Mouse (Mus musculus) layer of hippocampus, postnatal 36 days (tissue): ENCODE results near the gene Ssr1. TPM values are rescaled to one million over a fixed set of nuclear protein-coding genes. Genes with fewer than 3 reads are reported as not detected.

Experiments used
- DNase-seq, 2 experiments: peaks; one replicate each; pipeline ENCODE4 v3.0.0; 2022
- total RNA-seq, 2 experiments: library from RNA; stranded (reverse); gene quantifications; 2 replicates each; pipeline ENCODE4 v1.2.3; 2021

Gene Ssr1
- total RNA-seq = 10 to 100 TPM; 91.1 to 92.7 TPM

DNA sequence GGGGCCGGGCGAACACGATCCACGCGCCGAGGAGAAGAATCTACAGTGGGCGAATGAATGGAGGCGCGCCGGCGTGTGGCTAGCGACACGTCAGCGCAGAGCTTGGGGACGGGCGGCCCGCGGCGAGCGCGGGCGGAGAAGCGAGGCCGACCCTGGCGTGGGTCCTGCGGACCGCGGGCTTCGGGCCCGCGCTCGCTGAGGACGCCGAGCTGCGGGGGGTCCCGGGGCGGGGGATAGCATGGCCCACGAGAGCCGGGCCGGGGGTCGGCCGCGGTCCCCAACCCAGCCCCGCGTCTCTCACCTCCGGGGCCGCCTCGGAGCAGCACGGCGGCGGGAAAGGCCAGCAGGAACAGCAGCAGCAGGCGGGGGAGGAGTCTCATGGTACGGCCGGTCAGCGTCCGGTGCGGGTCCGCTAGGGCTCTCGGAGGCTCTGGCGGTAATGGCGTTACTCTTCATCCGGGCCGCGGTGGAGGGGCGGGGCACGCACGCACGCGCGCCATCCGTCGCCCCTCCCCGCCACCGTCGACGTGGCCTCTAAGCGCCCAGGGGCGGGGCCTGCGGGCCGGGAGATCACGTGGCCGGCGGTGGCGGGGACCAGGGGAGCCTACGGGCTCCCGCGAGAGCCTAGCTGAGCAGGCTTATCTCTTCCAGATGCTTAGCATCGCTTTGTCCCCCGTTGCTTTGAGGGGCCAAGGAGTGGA, at the start of gene Ssr1:
Gene Ssr1, minus strand, starts transcription at position 514 of the 701 bp plus-strand sequence.
- DNase-seq = peak; percentile 93 to 94

DNA sequence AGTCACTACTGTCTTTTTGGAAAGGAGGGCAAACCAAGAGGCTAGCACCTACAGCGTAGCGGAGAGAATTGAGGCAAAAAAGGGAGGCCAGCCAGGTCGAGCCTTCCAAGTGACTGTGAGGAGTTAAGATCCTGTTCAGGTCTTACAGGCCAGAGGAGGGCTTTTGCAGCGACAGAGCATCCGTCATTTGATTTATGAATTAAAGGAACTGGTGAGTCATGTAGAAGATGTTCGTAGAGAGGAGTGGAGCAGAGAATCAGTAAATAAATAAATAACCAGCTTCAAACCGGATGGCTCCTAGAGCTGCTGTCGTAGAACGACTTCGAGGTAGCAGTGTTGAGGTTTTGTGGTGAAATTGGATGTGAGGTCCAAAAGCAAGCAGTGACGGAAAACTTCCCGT, 43.8 kb upstream of the Ssr1 start:
- no peak for DNase-seq

DNA sequence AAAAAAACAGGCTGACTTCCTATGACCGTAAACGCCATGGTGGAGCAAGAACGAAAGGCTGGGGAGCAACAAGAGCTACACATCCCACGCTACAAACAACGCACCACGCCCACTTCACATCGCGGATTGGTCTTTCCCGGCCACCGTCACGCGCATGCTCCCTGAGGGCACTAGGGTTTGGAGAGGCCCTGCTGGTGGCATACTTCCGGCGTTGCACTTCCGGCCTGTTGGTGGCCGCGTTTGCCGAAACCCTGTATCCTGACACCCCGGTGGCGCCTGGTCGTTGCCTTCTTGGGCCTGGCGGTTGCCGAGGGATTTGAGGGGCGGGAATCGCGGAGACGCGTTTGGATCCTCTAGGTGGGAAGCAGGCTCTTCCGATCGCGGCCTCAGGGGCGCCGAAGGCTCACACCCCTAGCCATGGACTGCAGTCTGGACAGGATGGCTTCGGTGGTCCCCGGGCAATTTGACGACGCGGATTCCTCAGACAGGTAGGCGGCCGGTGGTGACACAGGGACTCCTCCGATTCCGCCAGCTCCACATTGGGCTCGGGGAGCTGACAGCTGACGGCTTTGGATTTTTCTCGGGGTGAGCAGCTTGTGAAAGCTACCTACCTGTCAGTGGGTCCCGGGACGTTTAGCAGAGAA, 43.1 kb upstream of the Ssr1 start, which contains the start of gene Cage1:
Gene Cage1, minus strand, starts transcription at position 26 of the 644 bp plus-strand sequence.
- peak; percentile 97 to 98 for DNase-seq

DNA sequence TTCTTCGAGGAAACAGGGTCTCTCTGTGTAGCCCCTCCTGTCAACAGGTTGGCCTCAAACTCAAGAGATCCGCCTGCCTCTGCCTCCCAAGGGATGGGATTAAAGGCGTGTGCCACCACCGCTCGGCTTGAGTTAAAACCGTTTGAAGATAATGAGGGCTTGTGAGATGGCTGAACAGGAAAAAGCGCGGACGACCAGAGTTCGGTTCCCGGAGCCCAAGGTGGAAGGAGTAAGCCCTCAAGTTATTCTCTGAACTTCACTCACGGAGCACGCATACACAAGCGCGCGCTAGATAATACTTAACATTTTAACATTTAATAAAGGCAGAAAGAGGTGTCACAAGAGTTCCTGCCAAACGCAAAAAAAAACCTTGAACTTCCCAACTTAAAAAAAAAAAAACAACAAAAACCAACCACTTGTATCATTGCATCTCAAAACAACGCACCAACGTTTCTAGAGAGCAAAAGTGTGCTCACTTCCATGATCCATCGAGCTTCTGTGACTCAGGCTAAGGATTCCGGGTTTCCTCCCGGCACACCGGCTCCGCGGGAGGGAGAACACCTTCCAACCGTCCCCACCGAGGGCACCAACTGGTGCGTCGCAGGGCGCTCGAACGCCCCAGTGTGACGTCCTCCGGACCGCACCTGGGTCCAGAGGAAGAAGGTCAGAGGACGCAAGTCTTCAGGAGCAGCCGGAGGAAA, 42.5 kb upstream of the Ssr1 start, which contains the start of gene Riok1:
Gene Riok1, plus strand, starts transcription at position 653 of the 701 bp plus-strand sequence.
- DNase-seq = no peak

DNA sequence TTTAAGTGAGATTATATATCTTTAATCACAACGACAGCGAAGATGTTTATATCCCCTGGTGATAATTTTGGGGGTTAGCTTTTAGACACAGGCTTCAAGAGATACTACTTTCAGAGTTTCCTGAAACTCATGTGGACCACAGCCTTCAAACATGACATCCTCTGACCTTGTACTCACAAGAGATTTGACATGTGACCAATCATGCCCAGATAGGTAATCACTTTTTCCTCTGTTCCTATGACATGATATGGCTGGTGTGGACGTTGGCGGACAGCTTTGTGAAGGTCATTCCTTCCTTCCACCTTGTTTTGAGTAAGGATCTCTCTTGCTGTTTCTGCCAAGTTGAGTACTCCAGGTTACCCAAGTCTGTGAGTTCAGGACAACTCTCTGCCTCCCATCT, 34.4 kb upstream of the Ssr1 start:
- DNase-seq = no peak

DNA sequence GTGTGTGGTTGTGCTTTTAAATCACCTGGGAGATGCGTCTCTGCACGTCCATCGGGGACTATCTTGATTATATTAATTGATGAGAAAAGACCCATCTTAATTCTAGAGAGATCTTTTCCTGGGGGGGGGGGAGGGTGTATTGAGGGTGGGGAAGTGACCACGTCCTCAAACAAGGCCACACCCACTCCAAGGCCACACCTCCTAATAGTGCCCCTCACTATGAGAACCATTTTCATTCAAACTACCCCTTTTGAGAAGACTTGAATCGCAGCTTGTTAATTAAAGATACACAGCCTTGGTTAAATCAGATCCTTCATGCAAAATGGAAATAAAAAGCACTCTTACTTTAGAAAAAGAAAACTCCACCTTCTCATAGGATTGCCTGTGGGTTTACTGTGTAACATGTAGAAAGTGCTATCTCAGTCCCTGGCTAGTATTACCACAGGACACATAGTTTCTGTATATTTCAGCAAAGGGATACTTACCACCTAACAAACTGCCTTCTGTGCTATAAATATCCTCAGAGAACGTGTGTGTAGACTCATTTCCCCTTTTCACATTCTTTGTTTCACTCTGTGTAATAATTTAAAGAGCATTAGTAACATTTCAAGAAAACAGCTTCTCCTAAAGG, 33.7 kb upstream of the Ssr1 start:
- DNase-seq = no peak

DNA sequence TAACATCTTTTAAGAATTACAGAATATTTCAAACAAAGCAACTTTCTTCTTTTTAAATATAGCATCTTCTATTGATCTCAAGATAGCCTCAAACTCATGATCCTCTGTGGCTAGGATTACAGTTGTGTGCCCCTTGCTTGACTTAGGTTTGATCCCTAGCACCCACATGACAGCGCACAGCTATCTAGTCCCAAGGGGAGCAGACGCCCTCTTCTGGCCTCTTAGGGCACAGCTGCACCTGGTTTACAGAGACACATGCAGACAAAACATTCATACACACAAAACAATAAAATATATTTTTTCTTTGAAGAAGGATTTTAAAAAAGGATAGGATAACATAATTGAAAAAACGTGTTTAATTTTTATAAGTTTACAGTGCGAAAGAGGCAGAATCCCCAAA, 31.9 kb upstream of the Ssr1 start:
- DNase-seq = no peak

DNA sequence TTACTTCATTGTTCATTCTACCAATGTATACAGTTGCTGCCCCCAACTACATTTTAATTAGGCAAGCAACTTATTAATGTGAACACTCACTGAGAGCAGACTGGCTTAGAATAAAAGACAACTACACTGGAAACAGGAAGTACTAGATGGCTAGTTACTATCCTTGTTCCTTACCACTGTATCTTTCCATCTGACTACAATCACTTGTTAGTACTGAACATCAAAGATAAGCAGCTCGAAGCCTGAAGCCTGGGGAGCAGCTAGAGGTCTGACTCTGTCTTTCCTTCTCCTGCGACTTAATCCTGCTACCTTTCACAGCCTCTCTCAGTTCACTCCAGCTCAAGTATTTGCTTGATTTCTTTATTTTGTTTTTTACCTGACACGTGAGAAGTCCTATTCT, 24.8 kb upstream of the Ssr1 start:
- DNase-seq = no peak

DNA sequence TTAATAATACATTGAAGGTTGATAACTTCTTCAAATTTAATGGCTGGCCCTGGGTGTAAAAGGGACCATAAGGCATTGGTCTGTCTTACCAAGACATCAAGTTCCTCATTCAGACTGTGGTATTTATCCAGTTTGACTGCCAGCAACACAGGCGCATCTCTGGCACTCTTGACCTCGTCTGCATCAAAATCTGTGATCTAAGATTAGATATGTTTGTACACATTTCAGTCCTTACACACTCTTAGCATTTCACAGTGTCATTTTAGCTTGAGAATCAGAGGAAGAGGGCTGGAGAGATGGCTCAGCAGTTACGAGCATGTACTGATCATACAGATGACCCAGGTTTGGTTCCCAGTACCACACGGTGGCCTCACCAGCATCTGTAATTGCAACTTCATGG, 21.6 kb upstream of the Ssr1 start:
- no peak for DNase-seq

DNA sequence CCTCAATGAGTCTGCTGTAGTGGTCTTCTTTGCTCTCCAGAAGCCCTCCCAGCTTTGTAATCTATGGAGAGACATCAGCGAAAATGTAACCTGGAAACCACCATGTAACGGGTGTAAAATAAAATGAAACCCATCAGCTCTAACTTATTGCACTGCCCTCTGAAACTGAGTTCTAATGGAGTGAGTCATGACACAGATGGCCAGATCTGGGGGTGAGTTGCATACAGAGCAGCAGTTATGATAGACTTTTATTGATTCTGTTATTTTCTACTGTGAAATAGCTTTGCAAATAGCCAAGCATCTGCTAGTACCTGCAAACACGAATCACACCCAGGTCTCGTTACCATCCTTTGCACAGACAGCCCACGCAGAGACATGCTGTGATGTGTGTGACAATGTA, 18.4 kb upstream of the Ssr1 start:
- DNase-seq = peak in 1 of 2 experiments; percentile 14

DNA sequence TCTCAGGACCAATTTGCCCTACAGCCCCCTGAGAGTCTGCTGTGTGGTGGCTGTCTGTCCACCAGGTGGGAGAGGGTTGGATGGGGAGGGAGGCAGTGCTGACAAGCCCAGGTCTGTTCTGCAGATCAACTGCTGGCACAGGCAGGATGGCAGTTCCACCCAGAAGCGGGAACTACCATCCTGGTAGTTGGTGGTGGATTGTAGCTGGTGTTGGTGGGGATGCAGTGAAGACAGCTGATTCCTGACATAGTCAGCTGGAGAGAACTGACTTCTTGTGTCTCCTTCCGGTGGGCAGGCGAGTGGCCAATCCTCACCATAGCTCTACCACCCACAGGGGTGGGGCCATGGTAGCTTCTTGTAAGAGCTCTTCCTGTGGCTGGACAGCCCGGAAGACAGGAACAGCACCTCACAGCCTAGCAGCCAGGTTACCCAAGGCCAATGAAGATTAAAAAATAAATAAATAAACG, 16.5 kb upstream of the Ssr1 start:
- DNase-seq = no peak

DNA sequence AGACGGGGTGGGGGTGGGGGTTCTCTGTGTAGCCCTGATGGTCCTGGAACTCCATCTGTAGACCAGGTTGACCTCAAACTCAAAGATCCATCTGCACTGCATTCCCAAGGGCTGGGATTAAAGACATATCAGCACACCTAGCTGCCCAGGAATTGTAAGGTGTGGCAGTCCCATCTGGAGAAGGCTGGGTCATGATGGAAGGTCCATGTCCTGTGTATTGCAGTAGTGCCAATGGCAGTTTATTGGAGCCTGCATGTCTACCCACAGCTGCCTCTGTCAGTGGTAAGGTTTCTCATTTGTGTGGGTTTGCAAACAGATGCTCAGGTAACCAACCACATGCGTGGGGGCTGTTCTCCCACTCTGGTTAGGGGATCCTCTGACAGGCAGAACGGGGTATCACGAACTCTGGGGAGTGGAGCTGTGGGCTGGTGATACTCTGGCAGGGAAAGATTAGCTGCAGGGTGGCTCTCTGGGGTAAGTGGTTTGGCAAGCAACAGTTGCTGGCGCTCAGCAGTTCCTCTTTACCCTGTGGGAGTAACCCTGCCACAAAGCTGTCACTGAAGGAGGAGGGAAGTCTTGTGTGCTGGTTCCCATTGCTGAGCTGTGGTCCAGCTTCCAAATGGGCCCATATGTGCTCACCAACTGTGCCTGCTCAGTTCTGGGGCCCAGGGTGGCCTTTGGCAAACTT, 15.8 kb upstream of the Ssr1 start:
- peak; percentile 6 to 17 for DNase-seq

DNA sequence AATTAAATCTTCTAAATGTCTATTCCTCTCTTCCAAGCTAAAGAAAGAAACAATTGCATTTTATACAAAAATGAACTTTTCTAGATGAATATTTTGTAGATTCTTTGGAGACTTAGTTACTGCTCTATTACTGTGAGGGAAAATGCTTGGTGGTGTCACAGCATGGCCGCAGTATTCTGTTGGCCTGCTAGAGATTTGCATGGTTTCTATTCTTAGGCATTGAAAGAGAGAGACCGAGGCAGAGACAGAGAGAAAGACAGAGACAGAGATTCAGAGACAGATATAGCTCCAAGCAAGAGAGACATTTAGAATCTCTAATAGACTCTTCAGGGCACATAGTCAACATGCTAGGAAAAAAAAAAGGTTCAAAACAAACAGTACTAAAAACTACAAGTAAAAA, 14.0 kb upstream of the Ssr1 start:
- DNase-seq = no peak

DNA sequence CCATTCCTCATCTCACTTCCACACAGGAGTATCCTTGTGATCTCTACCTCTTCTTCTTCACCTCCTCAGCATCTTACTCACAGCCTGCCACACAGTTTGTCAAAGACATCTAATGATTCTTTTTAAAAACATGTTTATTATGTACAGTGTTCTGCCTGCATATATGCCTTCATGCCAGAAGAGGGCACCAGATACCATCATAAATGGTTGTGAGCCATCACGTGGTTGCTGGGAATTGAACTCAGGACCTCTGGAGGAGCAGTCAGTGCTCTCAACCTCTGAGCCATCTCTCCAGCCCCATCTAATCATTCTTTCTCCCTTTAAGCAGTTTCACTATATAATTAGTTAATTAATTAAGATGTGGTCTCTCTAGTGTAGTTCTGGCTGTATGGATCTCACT, 8.4 kb upstream of the Ssr1 start:
- no peak for DNase-seq

DNA sequence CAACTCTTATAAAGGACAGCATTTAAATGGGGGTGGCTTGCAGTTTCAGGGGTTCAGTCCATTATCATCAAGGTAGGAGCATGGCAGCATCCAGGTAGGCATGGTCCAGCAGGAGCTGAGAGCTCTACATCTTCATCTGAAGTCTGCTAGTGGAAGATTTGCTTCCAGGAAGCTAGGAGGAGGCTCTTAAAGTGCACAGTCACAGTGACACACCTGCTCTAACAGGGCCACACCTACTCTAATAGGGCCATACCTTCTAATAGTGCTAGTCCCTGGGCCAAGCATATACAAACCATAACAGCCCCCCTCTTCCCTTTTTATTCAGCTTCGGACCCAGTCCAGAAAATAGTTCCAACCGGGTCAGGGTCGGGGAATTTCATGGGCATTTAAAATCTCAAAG, 5.7 kb upstream of the Ssr1 start:
- no peak for DNase-seq

DNA sequence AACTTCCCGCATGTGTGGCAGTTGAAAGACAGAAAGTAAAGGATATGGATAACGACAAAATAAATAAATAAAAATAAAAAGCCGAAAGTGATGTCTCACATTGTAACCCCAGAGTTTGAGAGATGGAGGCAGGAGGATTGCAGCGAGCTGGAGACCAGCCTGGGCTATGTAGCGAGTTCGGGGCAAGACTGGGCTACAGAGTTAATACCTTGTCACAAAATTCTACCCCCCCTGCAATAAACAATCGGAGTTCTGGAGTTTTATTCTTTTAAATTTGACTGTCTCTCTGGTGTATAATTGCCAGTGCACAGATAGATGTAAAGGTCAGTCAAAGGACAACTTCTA, 360 bp upstream of the Ssr1 start:
- DNase-seq = no peak

DNA sequence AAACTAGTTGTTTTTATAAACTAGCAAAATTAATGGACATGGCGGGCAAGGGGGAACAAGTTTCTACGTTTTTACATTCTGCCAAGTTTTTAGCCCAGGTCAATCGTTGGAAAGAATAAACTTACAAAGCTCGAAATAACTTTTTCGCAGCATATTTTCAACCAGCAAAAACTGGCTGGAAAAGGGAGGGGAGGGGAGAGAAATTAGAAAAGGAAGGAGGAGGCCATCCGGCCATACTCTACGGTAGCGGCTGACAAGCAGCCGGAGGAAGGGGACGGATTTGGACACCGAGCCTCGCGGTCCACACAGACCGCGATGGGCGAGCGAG, 677 bp downstream of the Ssr1 start:
- DNase-seq = no peak

DNA sequence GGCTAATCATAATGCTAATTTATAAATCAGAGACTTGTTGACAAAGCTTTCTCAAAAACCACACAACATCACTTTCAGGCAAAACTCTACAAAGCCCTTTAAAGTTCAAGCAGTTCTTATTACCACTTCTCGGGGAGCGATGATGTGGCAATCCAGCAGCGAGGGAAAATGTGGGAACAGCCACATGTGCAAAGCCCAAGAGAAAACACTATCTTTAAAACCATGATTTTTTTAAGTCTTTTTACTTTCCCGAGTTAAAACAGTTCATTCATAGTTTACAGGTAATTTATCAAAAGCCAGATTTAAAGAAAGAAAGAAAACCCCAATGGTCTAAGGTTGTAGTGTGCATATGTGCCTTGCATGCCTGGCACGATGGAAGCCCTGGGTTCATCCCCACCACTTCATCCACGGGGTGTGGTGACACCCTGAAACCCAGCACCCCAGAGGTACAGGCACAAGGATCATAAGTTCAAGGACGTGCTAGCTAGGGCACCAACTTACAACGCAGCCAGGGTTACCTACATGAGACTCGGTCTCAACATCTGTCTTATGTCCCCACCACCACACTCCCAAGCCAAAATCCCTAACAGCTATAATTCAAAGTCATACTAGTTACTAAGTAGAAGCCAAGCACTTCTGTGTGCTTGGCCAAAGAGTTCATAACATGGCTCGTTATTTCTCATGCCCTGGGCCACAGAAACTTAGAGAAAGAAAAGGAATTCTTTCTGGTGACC, 1.2 kb downstream of the Ssr1 start:
- no peak for DNase-seq

DNA sequence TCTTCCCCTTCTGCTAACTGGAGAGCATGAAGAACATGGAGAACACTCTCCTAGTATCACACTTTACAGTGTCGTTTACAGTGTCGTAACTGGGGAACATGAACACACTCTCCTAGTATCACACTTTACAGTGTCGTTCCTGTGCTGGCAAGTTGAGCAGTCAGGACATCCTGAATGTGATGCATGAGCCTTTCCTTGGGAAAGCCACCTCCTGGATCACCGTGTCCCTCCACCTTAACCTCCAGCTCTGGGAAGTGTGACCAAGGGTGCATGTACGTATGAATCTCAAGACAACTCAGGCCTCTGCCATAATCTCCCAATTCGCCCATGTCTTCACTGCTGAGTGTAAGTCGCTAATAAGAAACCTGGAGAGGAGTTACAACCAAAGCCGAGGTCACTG, 4.3 kb downstream of the Ssr1 start:
- DNase-seq = no peak

DNA sequence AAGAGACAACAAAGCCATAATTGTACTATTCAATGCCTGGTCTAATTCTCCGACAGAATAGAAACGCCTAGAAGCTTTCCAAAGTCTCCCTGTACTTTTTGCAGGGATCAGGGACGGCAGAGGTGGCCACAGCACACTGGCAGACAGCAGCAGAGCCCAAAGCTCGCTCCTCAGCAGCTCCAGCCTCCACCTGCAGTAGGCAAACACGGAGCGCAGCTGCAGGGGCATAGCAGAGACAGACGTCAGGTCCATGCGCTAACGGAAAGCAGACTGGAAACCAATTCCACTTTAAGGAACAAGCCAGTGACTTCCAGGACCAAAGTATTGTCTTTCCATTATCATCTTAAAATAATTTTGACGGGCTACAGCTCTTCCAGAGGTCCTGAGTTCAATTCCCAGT, 7.9 kb downstream of the Ssr1 start:
- no peak for DNase-seq

DNA sequence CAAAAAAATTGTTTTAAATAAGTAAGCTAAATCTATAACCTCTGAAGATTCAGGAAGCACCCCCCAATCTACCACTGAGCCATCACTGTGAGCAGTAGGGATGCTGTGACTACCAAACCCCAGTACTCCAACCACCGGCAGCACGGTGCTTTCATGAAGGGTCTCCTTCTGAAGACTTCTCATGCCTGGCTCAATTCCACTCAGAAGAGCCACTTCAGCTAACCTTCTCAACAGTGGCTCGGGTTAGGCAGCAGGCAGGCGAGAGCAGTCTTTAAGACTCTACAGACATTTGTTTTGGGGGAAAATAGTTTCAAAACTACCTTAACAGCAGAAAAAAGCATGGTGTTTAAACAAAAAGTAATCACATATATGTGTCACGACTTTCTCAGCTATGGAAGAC, 13.0 kb downstream of the Ssr1 start:
- DNase-seq = no peak

DNA sequence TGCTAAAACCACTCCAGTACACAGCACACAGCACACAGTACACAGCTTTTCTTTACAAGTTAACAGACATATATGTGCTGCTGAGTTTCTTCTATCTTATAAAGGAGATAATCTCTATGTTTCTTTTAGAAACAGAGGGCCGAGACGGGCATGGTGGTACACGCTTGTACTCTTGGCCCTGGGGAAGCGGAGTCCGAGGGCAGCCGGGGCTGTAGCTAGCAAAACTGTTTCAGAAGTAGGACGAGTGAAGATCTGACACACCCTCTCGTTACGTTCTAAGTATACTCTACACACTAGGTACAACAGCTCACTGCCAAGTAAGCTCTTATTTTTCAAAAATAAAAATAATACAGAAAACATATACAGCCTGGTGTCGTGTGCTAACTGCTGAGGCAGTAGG, 13.7 kb downstream of the Ssr1 start:
- DNase-seq = no peak
